Mouse (Mus musculus): ENCODE measurements around the gene Trpc3.

- no peak for TF ChIP-seq ZC3H11A (IDR thresholded peaks at IDR 0.05; ENCODE audit: borderline replicate concordance, low read depth, low read length)
- no peak for TF ChIP-seq ZNF384 (IDR thresholded peaks at IDR 0.05; ENCODE audit: low read depth, low read length)
- no peak for TF ChIP-seq MAFK (IDR thresholded peaks at IDR 0.05; ENCODE audit: insufficient read depth, low read depth, low read length)
Measured at GRCm38 (mm10) chr3:36642736-36643135, 47.2 kb downstream of the Trpc3 start.

Data from ES-E14 (cell line).